Mouse (Mus musculus) mouse embryonic stem cell (cell line): Measurements from ENCODE around the gene Rab25.

Experiments used
- in situ Hi-C, 2 experiments: fragments of 300-500 bp; cut with MboI; formaldehyde crosslinking; loops; 1 replicate in 1 of 2; 3 replicates in 1 of 2; pipeline ENCODE4 v1.14.3; 2019 to 2020; ENCODE audit warnings: low sequenced_read_pairs in 2 of 2, low pct_unique_long_range_greater_than_20kb in 1 of 2, mixed read lengths in 1 of 2; ENCODE audit not compliant: unreplicated experiment in 1 of 2

The Rab25 gene

GRCm38 (mm10) chr3:88513546-88514115 lies 34.5 kb downstream of the Rab25 start:
- in situ Hi-C loops, result no loop called here

- in situ Hi-C loops, result no loop called here
These were observed 35.1 kb downstream of the Rab25 start for GRCm38 (mm10) chr3:88512896-88513545.

GRCm38 (mm10) chr3:88512141-88512895 lies 35.8 kb downstream of the Rab25 start:
- in situ Hi-C loops, result no loop called here

GRCm38 (mm10) chr3:88511559-88511958 lies 36.5 kb downstream of the Rab25 start:
- in situ Hi-C loops, result no loop called here

- in situ Hi-C loops, result no loop called here
These were observed 37.4 kb downstream of the Rab25 start for GRCm38 (mm10) chr3:88510421-88511289.

- in situ Hi-C loops, result no loop called here
These were observed 38.2 kb downstream of the Rab25 start, which contains the start of gene Lmna for GRCm38 (mm10) chr3:88509692-88510420. TSS of gene Lmna (minus strand) at chr3:88509956.

- in situ Hi-C loops, result no loop called here
These were observed 38.9 kb downstream of the Rab25 start for GRCm38 (mm10) chr3:88509250-88509649.

GRCm38 (mm10) chr3:88505765-88506164 lies 42.3 kb downstream of the Rab25 start:
- in situ Hi-C loops, result no loop called here

- in situ Hi-C loops, result no loop called here
These were observed 43.0 kb downstream of the Rab25 start for GRCm38 (mm10) chr3:88505081-88505480.

GRCm38 (mm10) chr3:88503881-88504746 lies 44.0 kb downstream of the Rab25 start:
- in situ Hi-C loops, result no loop called here

GRCm38 (mm10) chr3:88503505-88503863 lies 44.6 kb downstream of the Rab25 start:
- in situ Hi-C loops, result no loop called here

GRCm38 (mm10) chr3:88502641-88503504 lies 45.2 kb downstream of the Rab25 start:
- in situ Hi-C loops, result no loop called here

- in situ Hi-C loops, result no loop called here
These were observed 46.0 kb downstream of the Rab25 start for GRCm38 (mm10) chr3:88502031-88502571.

- in situ Hi-C loops, result no loop called here
These were observed 46.6 kb downstream of the Rab25 start for GRCm38 (mm10) chr3:88501366-88502030.

- in situ Hi-C loops, result no loop called here
These were observed 47.3 kb downstream of the Rab25 start for GRCm38 (mm10) chr3:88500655-88501365.
